Mouse (Mus musculus): ENCODE results near the gene Nap1l1. TPM values are rescaled to one million over a fixed set of nuclear protein-coding genes. Genes with fewer than 3 reads are reported as not detected.

The Nap1l1 gene
- polyA plus RNA-seq, 1 experiment from 2014 or later: 140 TPM

- ATAC-seq: peak; percentile 51
- no peaks in the 10 kb centered on the region for H3K36me3 ChIP-seq (ENCODE audit: control insufficient read depth, insufficient read depth, low read length)
- no peaks in the 10 kb centered on the region for H3K27me3 ChIP-seq (replicated peaks; ENCODE audit: control insufficient read depth, insufficient read depth, low read length)
- no peak overlapping the region for H3K9ac ChIP-seq (ENCODE audit: low read depth, low read length)
- H3K9me3 ChIP-seq (ENCODE audit: control insufficient read depth, low read length): no peaks in the 10 kb centered on the region
- 49% methylated on average over 4 of the region's 4 CpGs for WGBS
- H3K4me1 ChIP-seq (ENCODE audit: control insufficient read depth, insufficient read depth, low read length): peaks cover 2% of the 10 kb centered on the region; the same call in 1 of the 2 replicates
- no peak overlapping the region for H3K4me3 ChIP-seq (ENCODE audit: low read length)
- H3K4me2 ChIP-seq (ENCODE audit: low read depth, low read length): no peak overlapping the region
- H3K27ac ChIP-seq (ENCODE audit: low read length): no peak overlapping the region
These were observed 55.3 kb downstream of the Nap1l1 start for GRCm38 (mm10) chr10:111528283-111528682.

- ATAC-seq: peak; percentile 82
- H3K9me3 ChIP-seq (ENCODE audit: control insufficient read depth, low read length): no peaks in the 10 kb centered on the region
- H3K4me2 ChIP-seq (ENCODE audit: low read depth, low read length): no peak overlapping the region
- H3K27me3 ChIP-seq (replicated peaks; ENCODE audit: control insufficient read depth, insufficient read depth, low read length): no peaks in the 10 kb centered on the region
- no peak overlapping the region for H3K27ac ChIP-seq (ENCODE audit: low read length)
- no peak overlapping the region for H3K9ac ChIP-seq (ENCODE audit: low read depth, low read length)
- H3K36me3 ChIP-seq (ENCODE audit: control insufficient read depth, insufficient read depth, low read length): no peaks in the 10 kb centered on the region
- 52% methylated on average over 7 of the region's 7 CpGs for WGBS
- H3K4me3 ChIP-seq (ENCODE audit: low read length): no peak overlapping the region
- H3K4me1 ChIP-seq (ENCODE audit: control insufficient read depth, insufficient read depth, low read length): peaks cover 2% of the 10 kb centered on the region; the same call in 1 of the 2 replicates
These were observed 57.4 kb downstream of the Nap1l1 start for GRCm38 (mm10) chr10:111530398-111530797.

GRCm38 (mm10) chr10:111534691-111535090, 61.7 kb downstream of the Nap1l1 start:
- Histone ChIP-seq H3K27me3 (replicated peaks; ENCODE audit: control insufficient read depth, insufficient read depth, low read length) (no peaks in the 10 kb centered on the region), H3K9ac (ENCODE audit: low read depth, low read length) (no peak overlapping the region), H3K36me3 (ENCODE audit: control insufficient read depth, insufficient read depth, low read length) (no peaks in the 10 kb centered on the region), H3K4me1 (ENCODE audit: control insufficient read depth, insufficient read depth, low read length) (peaks cover 12% of the 10 kb centered on the region), H3K9me3 (ENCODE audit: control insufficient read depth, low read length) (no peaks in the 10 kb centered on the region), H3K4me2 (ENCODE audit: low read depth, low read length) (no peak overlapping the region), H3K4me3 (ENCODE audit: low read length) (no peak overlapping the region), H3K27ac (ENCODE audit: low read length) (no peak overlapping the region)
- 66% methylated on average over 8 of the region's 8 CpGs for WGBS
- ATAC-seq: no peak

GRCm38 (mm10) chr10:111537410-111537809, 64.4 kb downstream of the Nap1l1 start:
- no peaks in the 10 kb centered on the region for H3K27me3 ChIP-seq (replicated peaks; ENCODE audit: control insufficient read depth, insufficient read depth, low read length)
- no peak for ATAC-seq
- H3K4me3 ChIP-seq (ENCODE audit: low read length): no peak overlapping the region
- no peaks in the 10 kb centered on the region for H3K9me3 ChIP-seq (ENCODE audit: control insufficient read depth, low read length)
- H3K9ac ChIP-seq (ENCODE audit: low read depth, low read length): peak overlapping the region; percentile 54
- H3K4me1 ChIP-seq (ENCODE audit: control insufficient read depth, insufficient read depth, low read length): peaks cover 12% of the 10 kb centered on the region
- H3K4me2 ChIP-seq (ENCODE audit: low read depth, low read length): peak overlapping the region; percentile 36; the same call in 1 of the 2 replicates
- H3K27ac ChIP-seq (ENCODE audit: low read length): no peak overlapping the region
- no peaks in the 10 kb centered on the region for H3K36me3 ChIP-seq (ENCODE audit: control insufficient read depth, insufficient read depth, low read length)
- 72% methylated on average over 19 of the region's 19 CpGs for WGBS

GRCm38 (mm10) chr10:111539724-111540324, 66.8 kb downstream of the Nap1l1 start:
- H3K36me3 ChIP-seq (ENCODE audit: control insufficient read depth, insufficient read depth, low read length): no peaks in the 10 kb centered on the region
- 0 out of 2 replicates have a peak overlapping the region, but pooled peaks have one; percentile 8 for H3K4me2 ChIP-seq (ENCODE audit: low read depth, low read length)
- H3K4me1 ChIP-seq (ENCODE audit: control insufficient read depth, insufficient read depth, low read length): peaks cover 26% of the 10 kb centered on the region
- no peak overlapping the region for H3K4me3 ChIP-seq (ENCODE audit: low read length)
- 0 out of 2 replicates have a peak overlapping the region, but pooled peaks have one; percentile 5 for H3K9ac ChIP-seq (ENCODE audit: low read depth, low read length)
- no peaks in the 10 kb centered on the region for H3K9me3 ChIP-seq (ENCODE audit: control insufficient read depth, low read length)
- H3K27me3 ChIP-seq (replicated peaks; ENCODE audit: control insufficient read depth, insufficient read depth, low read length): no peaks in the 10 kb centered on the region
- ATAC-seq: peak; percentile 53
- H3K27ac ChIP-seq (ENCODE audit: low read length): peak overlapping the region; percentile 53
- WGBS: 22% methylated on average over 9 of the region's 9 CpGs

GRCm38 (mm10) chr10:111540678-111541077, 67.7 kb downstream of the Nap1l1 start:
- Histone ChIP-seq H3K27me3 (replicated peaks; ENCODE audit: control insufficient read depth, insufficient read depth, low read length) (no peaks in the 10 kb centered on the region), H3K4me3 (ENCODE audit: low read length) (no peak overlapping the region), H3K4me1 (ENCODE audit: control insufficient read depth, insufficient read depth, low read length) (peaks cover 31% of the 10 kb centered on the region), H3K4me2 (ENCODE audit: low read depth, low read length) (no peak overlapping the region), H3K9ac (ENCODE audit: low read depth, low read length) (no peak overlapping the region), H3K27ac (ENCODE audit: low read length) (no peak overlapping the region), H3K36me3 (ENCODE audit: control insufficient read depth, insufficient read depth, low read length) (no peaks in the 10 kb centered on the region), H3K9me3 (ENCODE audit: control insufficient read depth, low read length) (no peaks in the 10 kb centered on the region)
- 94% methylated on average over 9 of the region's 9 CpGs for WGBS
- no peak for ATAC-seq

GRCm38 (mm10) chr10:111543106-111543505, 70.1 kb downstream of the Nap1l1 start:
- H3K4me2 ChIP-seq (ENCODE audit: low read depth, low read length): no peak overlapping the region
- H3K9ac ChIP-seq (ENCODE audit: low read depth, low read length): no peak overlapping the region
- H3K4me3 ChIP-seq (ENCODE audit: low read length): no peak overlapping the region
- no peaks in the 10 kb centered on the region for H3K36me3 ChIP-seq (ENCODE audit: control insufficient read depth, insufficient read depth, low read length)
- peaks cover 37% of the 10 kb centered on the region for H3K4me1 ChIP-seq (ENCODE audit: control insufficient read depth, insufficient read depth, low read length)
- no peaks in the 10 kb centered on the region for H3K9me3 ChIP-seq (ENCODE audit: control insufficient read depth, low read length)
- H3K27ac ChIP-seq (ENCODE audit: low read length): no peak overlapping the region
- ATAC-seq: no peak
- no peaks in the 10 kb centered on the region for H3K27me3 ChIP-seq (replicated peaks; ENCODE audit: control insufficient read depth, insufficient read depth, low read length)
- WGBS: 75% methylated on average over 7 of the region's 7 CpGs

- H3K36me3 ChIP-seq (ENCODE audit: control insufficient read depth, insufficient read depth, low read length): no peaks in the 10 kb centered on the region
- peak overlapping the region; percentile 59 for H3K27ac ChIP-seq (ENCODE audit: low read length)
- peak; percentile 81 for ATAC-seq
- peaks cover 36% of the 10 kb centered on the region for H3K4me1 ChIP-seq (ENCODE audit: control insufficient read depth, insufficient read depth, low read length)
- H3K4me3 ChIP-seq (ENCODE audit: low read length): no peak overlapping the region
- H3K4me2 ChIP-seq (ENCODE audit: low read depth, low read length): no peak overlapping the region
- H3K9me3 ChIP-seq (ENCODE audit: control insufficient read depth, low read length): no peaks in the 10 kb centered on the region
- 18% methylated on average over 7 of the region's 7 CpGs for WGBS
- H3K27me3 ChIP-seq (replicated peaks; ENCODE audit: control insufficient read depth, insufficient read depth, low read length): no peaks in the 10 kb centered on the region
- H3K9ac ChIP-seq (ENCODE audit: low read depth, low read length): no peak overlapping the region
These were observed 70.8 kb downstream of the Nap1l1 start for GRCm38 (mm10) chr10:111543781-111544260.

- no peak overlapping the region for H3K9ac ChIP-seq (ENCODE audit: low read depth, low read length)
- H3K4me1 ChIP-seq (ENCODE audit: control insufficient read depth, insufficient read depth, low read length): peaks cover 31% of the 10 kb centered on the region
- H3K9me3 ChIP-seq (ENCODE audit: control insufficient read depth, low read length): no peaks in the 10 kb centered on the region
- H3K4me2 ChIP-seq (ENCODE audit: low read depth, low read length): no peak overlapping the region
- no peaks in the 10 kb centered on the region for H3K27me3 ChIP-seq (replicated peaks; ENCODE audit: control insufficient read depth, insufficient read depth, low read length)
- H3K4me3 ChIP-seq (ENCODE audit: low read length): no peak overlapping the region
- no peaks in the 10 kb centered on the region for H3K36me3 ChIP-seq (ENCODE audit: control insufficient read depth, insufficient read depth, low read length)
- no peak for ATAC-seq
- H3K27ac ChIP-seq (ENCODE audit: low read length): peak overlapping the region; percentile 33; the same call in 1 of the 2 replicates
- 76% methylated on average over 4 of the region's 4 CpGs for WGBS
These were observed 71.3 kb downstream of the Nap1l1 start for GRCm38 (mm10) chr10:111544311-111544710.

Measured in intestine, embryonic 16.5 days (tissue).